Mouse (Mus musculus): ENCODE results near the gene 4930505A04Rik.
"Not testable (repeated sequence)": the region's sequence is repeated elsewhere in the genome, so short reads cannot be mapped to it uniquely, and the experiment has no call there.

4930505A04Rik gene

GRCm38 (mm10) chr11:30471751-30472593 is at the start of gene 4930505A04Rik:
Gene 4930505A04Rik, minus strand, starts transcription at chr11:30471827.
- peak; percentile 88 for DNase-seq (ENCODE audit: extremely low spot score, low spot score)

DNA sequence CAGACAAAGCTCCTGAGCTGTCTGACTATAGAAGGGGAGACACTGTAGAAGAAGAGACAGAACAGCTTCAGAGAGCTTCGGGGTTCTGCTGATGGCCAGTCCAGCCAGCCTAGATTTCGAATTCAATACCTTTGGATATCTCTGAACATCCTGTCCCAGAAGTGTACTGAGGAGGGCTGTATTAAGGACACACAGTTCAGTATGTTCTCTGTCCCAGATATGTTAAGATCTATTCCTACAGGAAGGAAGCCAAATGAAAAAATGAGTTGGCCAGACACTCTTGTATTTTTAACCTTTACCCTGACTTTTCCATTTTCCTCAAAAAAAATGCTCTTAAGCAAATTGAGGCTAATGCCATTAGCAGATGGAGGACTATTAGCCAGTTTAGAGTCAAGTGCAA is 45.5 kb upstream of the 4930505A04Rik start:
- no peak for DNase-seq (ENCODE audit: extremely low spot score, low spot score)

GRCm38 (mm10) chr11:30508178-30508577 is 36.6 kb upstream of the 4930505A04Rik start:
- no peak for DNase-seq (ENCODE audit: extremely low spot score, low spot score)

DNA sequence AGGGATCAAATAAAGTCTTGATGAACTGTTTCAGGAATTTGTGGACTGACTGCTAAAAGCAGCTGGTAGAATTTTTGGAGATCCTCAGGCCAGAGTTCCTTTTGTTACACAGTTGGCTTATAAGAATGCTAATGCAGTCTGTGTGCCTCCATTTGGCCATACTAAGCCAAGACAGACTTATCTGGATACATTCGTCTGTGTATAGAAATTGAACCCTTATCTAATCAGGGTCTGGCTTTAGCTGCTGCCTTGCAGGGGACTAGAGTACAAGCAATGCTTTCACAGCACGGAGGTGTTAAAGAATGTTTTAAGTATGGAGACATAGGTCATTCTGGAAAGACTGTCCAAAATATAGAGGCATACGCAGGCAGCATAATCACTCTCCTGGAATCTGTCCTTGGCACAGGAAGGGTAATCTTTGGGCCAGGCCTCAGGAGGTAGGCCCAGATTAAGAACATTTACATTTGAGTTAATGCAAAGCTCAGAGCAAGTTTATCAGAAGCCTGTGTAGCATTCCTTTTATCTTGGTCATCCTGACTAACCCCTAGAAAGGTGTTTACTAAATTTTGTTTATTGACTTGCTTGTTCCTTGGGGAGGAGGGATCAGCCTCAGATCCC is 27.2 kb upstream of the 4930505A04Rik start:
- no peak for DNase-seq (ENCODE audit: extremely low spot score, low spot score)

DNA sequence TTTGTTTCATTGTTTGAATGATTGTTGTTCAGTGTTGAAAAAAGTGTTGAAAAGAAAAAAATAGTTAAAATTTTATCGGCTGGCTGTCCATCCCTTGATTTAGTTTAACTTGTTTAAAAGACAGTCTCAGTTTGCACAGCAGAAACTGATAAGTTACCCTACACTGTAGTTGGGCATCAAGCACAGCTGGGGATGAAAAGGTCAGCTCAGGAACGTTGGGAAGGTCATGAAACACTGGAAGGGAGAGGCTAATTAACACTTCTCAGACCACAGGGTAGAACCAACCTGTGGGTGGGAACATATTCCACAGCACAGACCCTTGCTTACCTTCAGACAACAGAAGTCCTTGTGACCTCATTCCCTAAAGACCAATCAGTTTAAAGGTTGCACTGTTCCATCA is 25.5 kb upstream of the 4930505A04Rik start:
- DNase-seq (ENCODE audit: extremely low spot score, low spot score) = no peak

GRCm38 (mm10) chr11:30491515-30492260 is 20.1 kb upstream of the 4930505A04Rik start:
- DNase-seq (ENCODE audit: extremely low spot score, low spot score) = no peak

- no peak for DNase-seq (ENCODE audit: extremely low spot score, low spot score)
These were observed 16.6 kb upstream of the 4930505A04Rik start for GRCm38 (mm10) chr11:30488183-30488582.

- DNase-seq (ENCODE audit: extremely low spot score, low spot score) = no peak
These were observed 11.7 kb upstream of the 4930505A04Rik start for GRCm38 (mm10) chr11:30483286-30483685.

GRCm38 (mm10) chr11:30471187-30471586 is 440 bp downstream of the 4930505A04Rik start:
- no peak for DNase-seq (ENCODE audit: extremely low spot score, low spot score)

- no peak for DNase-seq (ENCODE audit: extremely low spot score, low spot score)
These were observed 17.3 kb downstream of the 4930505A04Rik start for GRCm38 (mm10) chr11:30454331-30454730.

DNA sequence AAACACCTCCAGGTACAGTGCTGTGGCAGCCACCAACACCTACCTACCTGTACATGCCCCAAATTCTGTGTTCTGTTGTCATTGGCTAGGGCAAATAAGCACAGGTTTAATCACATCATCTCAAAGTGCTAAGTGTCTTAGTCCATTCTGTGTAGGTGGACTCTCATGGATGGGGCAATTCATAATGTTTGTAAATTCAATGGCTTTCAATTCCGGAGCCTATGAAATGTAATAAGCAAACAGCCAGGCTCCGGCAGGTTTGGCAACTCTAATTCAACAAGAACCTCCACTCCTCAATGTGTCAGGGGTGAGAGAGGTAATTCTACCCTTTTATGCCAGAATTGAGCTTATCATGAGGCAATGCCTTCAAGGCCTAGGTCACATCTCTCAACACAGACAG is 23.5 kb downstream of the 4930505A04Rik start:
- no peak for DNase-seq (ENCODE audit: extremely low spot score, low spot score)

- DNase-seq (ENCODE audit: extremely low spot score, low spot score) = no peak
These were observed 24.1 kb downstream of the 4930505A04Rik start for GRCm38 (mm10) chr11:30447561-30447960.

DNA sequence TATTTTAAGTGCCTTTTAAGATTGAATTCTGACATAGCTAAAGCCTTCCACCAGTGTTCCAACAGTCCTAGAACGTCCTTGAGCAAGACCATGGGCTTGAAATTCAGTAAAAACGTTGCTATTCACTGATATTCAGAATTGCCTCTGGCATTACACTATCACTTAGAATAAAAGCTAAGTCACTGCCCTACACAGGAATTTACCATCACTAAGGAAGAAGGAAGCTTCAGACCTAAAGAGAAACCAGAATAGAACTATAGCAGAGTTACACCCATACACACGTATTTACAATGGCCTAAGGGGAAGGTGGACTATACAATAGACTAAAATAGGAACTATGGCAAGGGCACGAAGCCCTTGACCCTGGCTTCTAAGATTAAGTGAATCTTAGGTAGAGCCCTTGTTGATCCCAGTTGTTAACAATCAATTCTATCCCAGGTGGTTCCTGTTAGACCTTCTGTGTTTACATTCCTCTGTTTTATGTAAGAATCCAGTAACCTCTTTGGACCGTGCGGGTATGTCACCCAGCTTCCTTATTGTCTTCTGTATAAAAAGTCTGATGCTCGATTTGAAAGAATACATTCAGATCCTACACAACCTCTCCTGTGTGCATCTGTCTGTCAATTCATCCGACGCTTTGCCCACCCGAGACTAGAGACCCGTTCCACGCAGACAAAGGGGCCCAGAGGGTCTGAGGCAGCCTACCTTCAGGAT is 27.3 kb downstream of the 4930505A04Rik start:
- not testable (repeated sequence) for DNase-seq (ENCODE audit: extremely low spot score, low spot score)

- DNase-seq (ENCODE audit: extremely low spot score, low spot score) = no peak
These were observed 27.9 kb downstream of the 4930505A04Rik start for GRCm38 (mm10) chr11:30443746-30444145.

- no peak for DNase-seq (ENCODE audit: extremely low spot score, low spot score)
These were observed 38.2 kb downstream of the 4930505A04Rik start for GRCm38 (mm10) chr11:30433256-30433950.

GRCm38 (mm10) chr11:30405581-30405980 is 66.0 kb downstream of the 4930505A04Rik start:
- no peak for DNase-seq (ENCODE audit: extremely low spot score, low spot score)

- peak; percentile 27 for DNase-seq (ENCODE audit: extremely low spot score, low spot score)
These were observed 66.9 kb downstream of the 4930505A04Rik start for GRCm38 (mm10) chr11:30404619-30405200.

GRCm38 (mm10) chr11:30394351-30394750 is 77.3 kb downstream of the 4930505A04Rik start:
- no peak for DNase-seq (ENCODE audit: extremely low spot score, low spot score)

GRCm38 (mm10) chr11:30383076-30383475 is 88.6 kb downstream of the 4930505A04Rik start:
- DNase-seq (ENCODE audit: extremely low spot score, low spot score) = no peak

Measured in neural tube, embryonic 10.5 days (tissue).